Mouse (Mus musculus): ENCODE data around the gene Srl.

DNA sequence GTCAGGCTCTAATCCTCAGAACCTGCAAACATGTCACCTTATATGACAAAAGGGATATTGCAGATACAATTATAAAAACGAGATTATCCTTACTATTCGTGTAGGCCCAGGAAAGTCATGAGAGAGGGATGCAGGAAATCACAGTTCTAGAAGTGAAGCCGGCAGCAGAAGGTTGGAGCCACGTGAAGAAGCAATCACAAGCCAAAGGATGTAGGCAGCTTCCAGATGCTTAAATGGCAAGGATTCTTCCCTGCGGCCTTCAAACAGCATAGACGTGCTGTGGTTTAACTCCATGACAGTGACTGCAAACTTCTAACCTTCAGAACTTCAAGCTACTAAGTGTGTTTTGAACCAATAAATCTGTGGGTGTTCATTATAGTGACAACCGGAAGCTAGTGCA lies 87.1 kb downstream of the Srl start:
- TF ChIP-seq USF1 (IDR thresholded peaks at IDR 0.05; ENCODE audit: low read depth) (no peak), CTCF (IDR thresholded peaks at IDR 0.05; ENCODE audit: control insufficient read depth, insufficient read depth, insufficient read length) (no peak), MAX (IDR thresholded peaks at IDR 0.05) (no peak)
